Mouse (Mus musculus) G1E (cell line): ENCODE measurements at regions not wholly inside any gene's neighbourhood (a gene's known extent, or its start where the extent isn't known, plus 50 kb on each side); places are given as distances from the start of the nearest gene placed in this dataset.

ENCODE experiments used
- CTCF ChIP-seq: IDR thresholded peaks from 2 replicates; pipeline ENCODE4 v1.5.1; 2012; ENCODE audit warnings: low read depth, low read length, inconsistent platforms, mixed read lengths
- GATA1 ChIP-seq: IDR thresholded peaks from 2 replicates; pipeline ENCODE4 v1.6.1; 2012; ENCODE audit warnings: borderline replicate concordance, low read length, inconsistent platforms, mixed read lengths
- GATA2 ChIP-seq: IDR thresholded peaks from 2 replicates; pipeline ENCODE4 v1.6.1; 2012; ENCODE audit warnings: low read depth, low read length, inconsistent platforms, borderline replicate concordance

- no peak for TF ChIP-seq GATA2
- no peak for TF ChIP-seq CTCF
- no peak for TF ChIP-seq GATA1
These were observed 75.6 kb upstream of the Hmga2 start for GRCm38 (mm10) chr10:120551851-120552281.
